Mouse (Mus musculus) MEL (cell line): ENCODE data around the gene Gngt2.

Source experiments
- ELF1 ChIP-seq: IDR thresholded peaks from 2 replicates; pipeline ENCODE4 v1.6.1; 2014; ENCODE audit warnings: low read depth, mild to moderate bottlenecking, inconsistent platforms, low read length, improper control_type of control experiment, moderate library complexity
- EP300 ChIP-seq, 2 experiments: IDR thresholded peaks; 2 replicates each; pipeline ENCODE4 v1.6.1; 2011; ENCODE audit warnings: improper control_type of control experiment in 2 of 2, low read length in 2 of 2, low read depth in 1 of 2, mild to moderate bottlenecking in 1 of 2
- GABPA ChIP-seq: IDR thresholded peaks from 2 replicates; pipeline ENCODE4 v1.6.1; 2012; ENCODE audit warnings: low read depth, mild to moderate bottlenecking, inconsistent platforms, low read length, improper control_type of control experiment, moderate library complexity
- HCFC1 ChIP-seq: IDR thresholded peaks from 2 replicates; pipeline ENCODE4 v1.6.1; 2012; ENCODE audit warnings: low read depth, mild to moderate bottlenecking, inconsistent platforms, low read length, improper control_type of control experiment, moderate library complexity
- MAX ChIP-seq: IDR thresholded peaks from 2 replicates; pipeline ENCODE4 v1.6.1; 2011; ENCODE audit warnings: low read length, improper control_type of control experiment
- POLR2A ChIP-seq, 2 experiments: IDR thresholded peaks; 2 replicates each; pipeline ENCODE4 v1.6.1; 2011 to 2012; ENCODE audit warnings: low read length in 2 of 2, mild to moderate bottlenecking in 2 of 2, control low read depth in 1 of 2, improper control_type of control experiment in 1 of 2, low read depth in 1 of 2, moderate library complexity in 1 of 2; ENCODE audit not compliant: control insufficient read depth in 1 of 2, insufficient read depth in 1 of 2, poor library complexity in 1 of 2
- TAL1 ChIP-seq: IDR thresholded peaks from 2 replicates; pipeline ENCODE4 v1.6.1; 2012; ENCODE audit warnings: mild to moderate bottlenecking, inconsistent platforms, low read length, moderate library complexity, mixed read lengths

DNA sequence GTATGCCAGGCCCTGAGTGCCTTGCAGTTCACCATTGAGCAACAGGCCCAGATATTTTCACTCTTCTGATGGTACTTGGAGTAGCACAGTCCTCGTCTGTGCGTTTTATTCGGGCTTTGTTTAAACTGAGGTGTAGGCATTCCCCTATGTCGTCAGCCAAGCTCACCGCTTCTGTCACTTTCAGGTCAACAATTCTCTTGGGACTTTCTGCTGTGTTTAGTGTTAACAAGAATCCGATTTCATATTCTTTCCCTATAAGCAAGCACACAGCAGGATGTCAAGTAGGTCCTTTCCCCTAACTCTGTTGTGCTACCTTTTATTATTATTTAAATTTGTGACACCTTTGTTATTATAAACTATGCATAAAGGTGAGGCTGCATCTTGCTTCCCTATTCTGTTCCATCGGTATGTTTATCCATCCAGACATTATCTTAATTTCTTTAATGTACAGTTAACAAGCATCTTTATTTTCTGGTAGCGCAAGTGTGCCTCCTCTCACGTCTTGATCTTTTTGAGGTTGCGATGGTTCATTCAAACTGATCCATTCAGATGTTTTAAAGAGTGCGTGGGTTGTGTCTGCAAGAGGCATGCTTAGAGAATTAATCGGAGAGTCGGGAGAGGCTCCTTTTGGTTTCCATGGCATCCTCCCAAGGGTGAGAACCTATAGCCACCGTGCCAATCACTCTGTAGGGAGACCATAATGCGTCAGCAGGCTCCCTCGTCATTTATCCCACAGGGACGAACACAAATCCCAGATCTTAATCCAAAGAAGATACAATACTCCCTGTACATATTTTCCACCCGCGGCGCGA, 20.9 kb downstream of the Gngt2 start:
- TF ChIP-seq GABPA (no peak), POLR2A (IDR thresholded peaks at IDR 0.05; ENCODE audit: control insufficient read depth in 1 of 2, insufficient read depth in 1 of 2, low read depth in 1 of 2, low read length in 2 of 2, poor library complexity in 1 of 2) (no peak), TAL1 (no peak), HCFC1 (no peak; the same call in 1 of the 2 replicates), ELF1 (no peak), MAX (no peak), EP300 (IDR thresholded peaks at IDR 0.05; ENCODE audit: low read depth in 1 of 2, low read length in 2 of 2) (no peak)
